Mouse (Mus musculus) megakaryocyte, embryonic 14.5 days (primary cell): Measurements from ENCODE around the gene Vsig10. TPM values are rescaled to one million over a fixed set of nuclear protein-coding genes. Genes with fewer than 3 reads are reported as not detected.
A peak's percentile ranks its signal among the peaks of the same experiment; 100 is the strongest.

ENCODE experiments used
- H3K27me3 ChIP-seq: replicated peaks from 2 replicates; pipeline ENCODE3; 2012; ENCODE audit warnings: inconsistent platforms
- H3K36me3 ChIP-seq: replicated peaks from 2 replicates; pipeline ENCODE3; 2012; ENCODE audit warnings: low read length, inconsistent platforms, mixed read lengths
- H3K4me1 ChIP-seq: 2 replicates; pipeline ENCODE4 v1.6.1; 2012; ENCODE audit warnings: inconsistent platforms
- H3K4me3 ChIP-seq: replicated peaks from 2 replicates; pipeline ENCODE3; 2012; ENCODE audit warnings: moderate library complexity, mild to moderate bottlenecking, inconsistent platforms
- H3K9me3 ChIP-seq: 2 replicates; pipeline ENCODE4 v1.6.1; 2012; ENCODE audit warnings: inconsistent platforms
- FLI1 ChIP-seq: IDR thresholded peaks from 2 replicates; pipeline ENCODE4 v1.6.1; 2012; ENCODE audit warnings: low read length, inconsistent platforms, mixed read lengths
- GATA1 ChIP-seq: IDR thresholded peaks from 3 replicates; pipeline ENCODE4 v1.6.1; 2012; ENCODE audit warnings: mixed read lengths, low read length, inconsistent platforms, borderline replicate concordance
- polyA plus RNA-seq: library from polyadenylated mRNA; stranded (reverse); fragments of >175 nt; gene quantifications from 2 replicates; pipeline ENCODE4 v1.2.3, GENCODE M21; 2012; ENCODE audit warnings: low replicate concordance; ENCODE audit not compliant: insufficient read depth

The Vsig10 gene
- polyA plus RNA-seq, 1 experiment, result 0.23 TPM

DNA sequence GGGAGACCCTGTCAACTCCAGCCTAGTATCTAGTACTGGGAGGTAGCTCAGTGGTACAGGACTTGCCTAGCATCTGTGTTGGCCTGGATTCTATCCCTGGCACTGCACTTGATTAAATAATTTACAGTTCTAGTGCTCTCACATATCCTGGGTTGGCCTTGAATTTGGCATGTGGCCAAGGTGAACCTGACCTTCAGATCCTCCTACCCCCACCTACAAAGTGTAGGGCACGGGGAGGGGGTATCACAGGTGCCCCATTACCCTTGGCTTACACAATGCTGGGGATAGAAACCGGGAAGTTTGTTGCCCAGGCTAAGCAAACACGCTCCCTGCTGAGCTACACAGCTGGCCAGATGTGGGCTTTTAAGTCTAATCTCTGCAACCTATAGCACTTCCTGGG lies 16.0 kb upstream of the Vsig10 start:
- no peak overlapping the region for H3K4me3 ChIP-seq

DNA sequence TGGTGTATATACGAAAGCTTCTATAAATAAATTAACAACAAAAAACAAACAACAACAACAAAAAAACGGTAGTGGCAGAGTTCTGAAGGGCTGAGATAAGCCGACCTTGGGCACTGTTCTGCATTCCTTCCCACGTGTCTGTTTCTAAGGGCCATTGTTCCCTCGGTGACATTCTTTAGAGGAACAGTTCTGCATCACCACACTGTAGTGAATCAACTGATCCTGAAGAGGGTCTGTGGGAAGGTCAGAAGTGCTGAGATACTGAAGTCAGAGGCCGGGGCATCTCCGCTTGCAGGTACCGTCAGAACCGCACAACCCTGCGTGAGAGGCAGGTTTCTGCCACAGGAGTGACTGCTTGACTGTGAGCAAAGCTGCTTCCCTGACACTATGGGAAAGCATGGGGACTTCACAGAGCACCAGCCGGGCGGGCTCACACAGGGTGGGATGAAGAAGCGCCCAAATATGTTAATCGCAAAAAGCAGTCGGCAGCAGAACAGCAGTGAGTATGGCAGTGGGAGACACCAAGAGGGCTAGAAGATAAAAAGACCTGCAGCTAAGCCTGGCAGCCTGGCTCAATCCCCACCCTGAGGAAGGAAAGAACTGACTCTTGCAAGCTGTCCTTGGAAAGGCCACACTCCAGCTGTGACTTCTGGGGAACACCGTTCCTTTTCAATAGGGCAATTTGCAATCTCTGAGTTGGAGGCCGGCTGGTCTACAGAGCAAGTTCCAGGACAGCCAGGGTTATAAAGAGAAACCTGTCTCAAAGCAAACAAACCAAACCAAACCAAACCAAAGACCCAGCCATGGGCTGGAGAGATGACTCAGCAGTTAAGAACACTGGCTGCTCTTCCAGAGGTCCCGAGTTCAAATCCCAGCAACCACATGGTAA lies 14.9 kb upstream of the Vsig10 start:
- TF ChIP-seq FLI1 (no peak), GATA1 (no peak)
- H3K4me3 ChIP-seq, result no peak overlapping the region
- H3K9me3 ChIP-seq, result peaks cover 6% of the 10 kb centered on the region; the same call in 1 of the 2 replicates
- peaks cover 6% of the 10 kb centered on the region for H3K4me1 ChIP-seq
- no peaks in the 10 kb centered on the region for H3K36me3 ChIP-seq
- H3K27me3 ChIP-seq, result peaks cover 6% of the 10 kb centered on the region

More for the DNA sequence above, 16.0 kb upstream of the Vsig10 start:
- TF ChIP-seq GATA1 (no peak), FLI1 (no peak)
- peaks cover 5% of the 10 kb centered on the region for H3K4me1 ChIP-seq
- H3K27me3 ChIP-seq, result peaks cover 6% of the 10 kb centered on the region
- no peaks in the 10 kb centered on the region for H3K36me3 ChIP-seq
- peaks cover 6% of the 10 kb centered on the region; the same call in 1 of the 2 replicates for H3K9me3 ChIP-seq

DNA sequence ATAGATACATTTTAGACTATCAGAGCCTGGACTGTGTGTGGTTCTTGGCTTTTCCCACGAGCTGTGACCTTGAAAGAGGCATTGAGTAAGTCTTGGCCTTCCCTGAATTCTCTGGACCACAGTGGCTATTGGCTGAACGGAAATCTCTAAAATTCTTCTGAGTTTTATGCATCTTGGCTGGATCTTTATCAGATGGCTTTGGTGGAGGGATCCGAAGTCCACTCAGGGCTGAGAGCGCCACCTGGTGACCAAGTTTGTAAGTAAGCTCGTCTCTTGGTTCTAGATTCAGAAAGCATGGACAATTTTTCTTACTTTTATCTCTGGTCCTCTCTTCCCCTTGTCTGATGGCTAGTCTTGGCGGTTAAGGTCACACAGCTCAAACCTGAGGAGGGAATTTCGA lies 13.9 kb upstream of the Vsig10 start:
- peaks cover 6% of the 10 kb centered on the region for H3K4me1 ChIP-seq
- no peak for TF ChIP-seq FLI1
- no peaks in the 10 kb centered on the region for H3K36me3 ChIP-seq
- H3K9me3 ChIP-seq, result peaks cover 6% of the 10 kb centered on the region; the same call in 1 of the 2 replicates
- H3K4me3 ChIP-seq, result no peak overlapping the region
- H3K27me3 ChIP-seq, result peaks cover 7% of the 10 kb centered on the region

DNA sequence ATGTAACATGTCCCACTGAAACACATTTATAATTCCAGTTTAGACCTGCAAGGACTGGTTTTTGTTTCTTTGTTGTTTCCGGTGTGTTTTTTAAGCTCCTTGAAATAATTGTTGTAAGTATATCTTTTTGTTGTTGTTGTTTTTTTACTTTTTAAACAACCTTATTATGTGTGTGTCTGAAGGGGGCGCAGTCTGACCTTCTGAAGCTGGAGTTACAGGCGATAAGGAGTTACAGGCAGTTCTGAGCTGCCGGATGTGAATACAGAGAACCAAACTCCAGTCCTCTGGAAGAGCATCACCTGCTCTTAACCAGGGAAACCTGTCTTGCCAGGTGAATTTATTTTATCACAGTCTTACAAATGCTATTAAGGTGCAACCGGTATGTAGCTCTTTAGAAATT lies 13.1 kb upstream of the Vsig10 start:
- Histone ChIP-seq H3K27me3 (peaks cover 13% of the 10 kb centered on the region), H3K36me3 (no peaks in the 10 kb centered on the region), H3K4me1 (peaks cover 6% of the 10 kb centered on the region), H3K4me3 (no peak overlapping the region), H3K9me3 (peaks cover 6% of the 10 kb centered on the region; the same call in 1 of the 2 replicates)
- TF ChIP-seq FLI1 (no peak), GATA1 (no peak)

DNA sequence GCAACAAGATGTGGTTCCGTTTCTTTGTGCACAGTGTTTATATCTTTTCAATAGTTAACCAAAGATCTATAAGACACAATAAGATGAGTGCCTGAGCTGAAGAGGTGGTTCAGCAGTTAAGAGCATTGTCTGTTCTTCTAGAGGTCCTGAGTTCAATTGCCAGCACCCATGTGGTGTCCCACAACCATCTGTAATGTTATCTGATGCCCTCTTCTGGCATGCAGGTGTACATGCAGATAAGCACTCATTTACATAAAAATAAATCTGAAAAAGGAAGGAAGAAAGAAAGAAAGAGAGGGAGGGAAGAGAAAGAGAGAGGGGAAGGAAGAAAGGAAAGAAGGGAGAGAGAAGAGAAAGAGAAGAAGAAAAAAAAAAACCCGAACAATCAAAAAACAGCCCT lies 12.1 kb upstream of the Vsig10 start:
- H3K36me3 ChIP-seq, result no peaks in the 10 kb centered on the region
- TF ChIP-seq GATA1 (no peak), FLI1 (no peak)

DNA sequence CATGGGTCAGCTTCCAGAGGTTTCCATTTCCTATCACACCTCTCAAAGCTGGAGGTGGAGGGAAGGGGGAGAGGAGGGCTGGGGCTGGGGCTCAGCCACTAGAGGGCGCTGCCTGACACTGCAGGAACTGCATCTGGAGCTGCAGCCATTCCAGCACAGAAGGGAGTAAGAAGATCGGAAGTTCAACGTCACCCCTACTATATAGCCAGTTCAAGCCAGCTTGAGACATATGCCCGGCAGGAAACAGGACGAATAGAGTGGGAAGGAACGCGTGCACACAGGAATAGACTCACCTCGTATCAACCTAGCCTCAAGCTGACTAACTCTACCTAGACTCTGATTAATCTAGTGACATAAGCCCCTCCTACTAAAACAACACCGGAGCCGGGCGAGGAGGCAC lies 11.2 kb upstream of the Vsig10 start:
- Histone ChIP-seq H3K36me3 (no peaks in the 10 kb centered on the region), H3K9me3 (peaks cover 6% of the 10 kb centered on the region; the same call in 1 of the 2 replicates), H3K4me3 (peak overlapping the region; percentile 84), H3K4me1 (peaks cover 6% of the 10 kb centered on the region), H3K27me3 (peaks cover 15% of the 10 kb centered on the region)
- no peak for TF ChIP-seq GATA1
- TF ChIP-seq FLI1, result no peak

More for the DNA sequence above, 12.1 kb upstream of the Vsig10 start:
- H3K4me3 ChIP-seq, result no peak overlapping the region
- H3K4me1 ChIP-seq, result peaks cover 6% of the 10 kb centered on the region
- H3K9me3 ChIP-seq, result peaks cover 6% of the 10 kb centered on the region; the same call in 1 of the 2 replicates
- peaks cover 15% of the 10 kb centered on the region for H3K27me3 ChIP-seq

DNA sequence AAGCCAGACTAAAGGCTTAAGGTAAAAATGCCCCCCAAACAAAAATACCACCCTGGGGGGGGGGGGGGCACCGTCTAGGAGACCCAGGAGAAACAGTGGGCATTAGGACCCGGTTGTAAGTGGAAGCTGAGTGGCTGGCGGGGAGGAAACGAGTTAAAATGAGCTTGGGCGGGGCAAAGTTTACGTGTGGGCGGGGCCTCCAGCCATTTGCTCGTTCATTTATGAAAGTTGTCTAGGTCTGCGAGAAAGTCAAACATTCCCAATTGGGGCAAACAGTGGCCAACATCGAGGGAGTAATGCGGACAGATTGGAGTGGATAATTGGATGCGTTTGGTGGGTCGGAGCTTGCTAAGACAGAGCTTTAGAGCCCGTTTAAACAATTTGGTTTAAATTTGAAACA lies 5.5 kb upstream of the Vsig10 start:
- Histone ChIP-seq H3K9me3 (peaks cover 7% of the 10 kb centered on the region; the same call in 1 of the 2 replicates), H3K4me1 (no peaks in the 10 kb centered on the region), H3K27me3 (peaks cover 54% of the 10 kb centered on the region), H3K4me3 (peak overlapping the region; percentile 62), H3K36me3 (no peaks in the 10 kb centered on the region)
- TF ChIP-seq FLI1, result no peak
- TF ChIP-seq GATA1, result no peak

DNA sequence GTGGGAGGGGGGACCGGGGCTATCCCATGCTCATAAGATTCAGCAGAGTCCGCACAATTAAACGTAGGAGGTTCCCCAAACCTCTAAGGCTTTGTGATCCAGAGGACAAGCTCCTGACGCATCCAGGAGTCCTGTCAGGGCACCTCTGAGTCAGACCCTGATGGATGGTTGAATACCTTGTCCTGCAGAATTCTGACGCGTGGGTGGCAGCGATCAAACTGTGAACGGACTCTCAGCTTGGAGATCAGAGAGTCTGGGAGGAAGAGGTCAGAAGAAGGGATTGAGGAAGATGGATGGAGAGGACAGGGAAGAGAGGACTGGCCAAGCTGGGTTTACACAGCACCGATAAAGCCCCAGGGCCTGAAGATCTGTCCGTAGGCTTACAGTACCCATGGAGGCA lies 5.0 kb upstream of the Vsig10 start:
- TF ChIP-seq FLI1 (no peak), GATA1 (no peak)
- Histone ChIP-seq H3K36me3 (no peaks in the 10 kb centered on the region), H3K4me3 (no peak overlapping the region), H3K9me3 (peaks cover 7% of the 10 kb centered on the region; the same call in 1 of the 2 replicates), H3K4me1 (peaks cover 4% of the 10 kb centered on the region), H3K27me3 (peaks cover 59% of the 10 kb centered on the region)

DNA sequence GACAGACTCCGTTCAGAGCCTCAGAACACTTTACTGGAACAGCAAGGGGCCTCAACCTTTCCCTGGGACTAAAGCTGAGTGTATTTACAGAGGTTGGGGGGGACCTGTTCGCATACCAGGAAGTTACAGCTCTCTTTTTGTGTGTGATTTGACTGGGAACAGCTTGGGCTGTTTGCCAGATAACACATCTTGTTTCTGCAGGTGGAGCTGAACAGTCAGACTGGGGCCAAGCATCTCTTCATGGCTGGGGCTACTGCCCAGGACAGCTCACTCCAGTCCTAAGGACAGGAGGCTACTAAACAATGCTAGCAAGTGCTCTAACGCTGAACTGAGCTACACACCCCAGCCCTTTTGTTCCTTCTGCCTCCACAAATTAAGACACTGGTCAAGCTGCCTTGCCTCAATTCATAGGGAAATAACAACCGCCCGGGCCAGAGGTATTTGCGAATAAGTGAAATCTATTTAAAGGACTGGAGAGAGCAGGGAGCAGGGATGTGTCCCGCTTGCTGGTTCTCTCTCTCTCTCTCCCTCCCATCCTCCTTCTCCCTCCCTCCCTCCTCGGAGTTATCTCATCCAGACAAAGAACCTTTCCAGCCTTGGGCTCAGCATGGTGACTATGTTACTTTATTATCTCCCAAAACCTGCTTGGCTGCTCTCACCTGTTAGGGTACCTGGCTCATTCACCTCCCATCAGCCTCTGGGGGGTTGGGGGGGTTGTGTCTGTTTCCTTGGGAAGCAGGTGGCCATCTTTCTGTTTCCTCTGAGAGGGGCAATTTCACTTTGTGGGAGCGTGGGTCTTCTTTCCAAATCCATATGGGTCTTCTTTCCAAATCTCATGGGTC lies 4.1 kb upstream of the Vsig10 start:
- no peak for TF ChIP-seq FLI1
- TF ChIP-seq GATA1, result no peak
- Histone ChIP-seq H3K36me3 (no peaks in the 10 kb centered on the region), H3K4me1 (peaks cover 13% of the 10 kb centered on the region), H3K9me3 (peaks cover 7% of the 10 kb centered on the region; the same call in 1 of the 2 replicates), H3K4me3 (no peak overlapping the region), H3K27me3 (peaks cover 67% of the 10 kb centered on the region)
